ENCODE assay signal across 9 mouse cellular contexts in the genomic region with DNA sequence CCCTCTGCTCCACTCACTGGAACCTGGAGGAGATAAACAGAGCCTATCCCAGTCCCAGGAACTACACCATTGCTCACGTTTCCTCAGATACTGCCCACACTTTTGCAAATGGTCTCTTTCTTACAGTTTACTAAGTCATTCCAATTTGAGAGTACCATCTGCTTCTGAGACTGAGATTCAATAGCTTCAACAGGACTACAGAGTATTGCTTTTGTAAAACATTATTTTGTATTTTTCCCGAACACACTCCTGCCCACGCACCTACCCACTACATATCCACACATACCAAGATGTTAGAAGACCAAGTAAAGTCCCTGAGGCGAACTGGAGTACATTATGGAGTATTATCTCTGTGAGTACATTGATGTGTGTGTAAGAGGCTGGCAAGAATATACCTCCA.
"Had no signal": no experiment of that assay in that cellular context is flagged by ENCODE, and none has a peak within 500 bp of the region (broad histone marks: within the 10 kb centered on the region; RNA-seq: fewer than 3 reads in every experiment).

No protein-coding gene starts in this region.

- DNase-seq: kidney, adult 2 months; kidney, postnatal 14 days; liver; liver, embryonic 13.5 days; liver, postnatal 0 days; lung, postnatal 14 days; retina, postnatal 1 day; thymus, adult 18-20 months; thymus, postnatal 14 days had no signal
